Mouse (Mus musculus): ENCODE measurements around the gene Nmnat2. TPM values are rescaled to one million over a fixed set of nuclear protein-coding genes. Genes with fewer than 3 reads are reported as not detected.

Gene Nmnat2
- total RNA-seq, 2 experiments from 2014 or later = 170 to 172 TPM

GRCm38 (mm10) chr1:153157021-153157623 lies 202.3 kb downstream of the Nmnat2 start:
- DNase-seq (ENCODE audit: low spot score in 2 of 2) = no peak

GRCm38 (mm10) chr1:153159137-153159536 lies 204.3 kb downstream of the Nmnat2 start:
- DNase-seq (ENCODE audit: low spot score in 2 of 2) = no peak

- DNase-seq (ENCODE audit: low spot score in 2 of 2) = no peak
Observed at GRCm38 (mm10) chr1:153163831-153164230, 209.0 kb downstream of the Nmnat2 start.

- DNase-seq (ENCODE audit: low spot score in 2 of 2) = no peak
Observed at GRCm38 (mm10) chr1:153168293-153168692, 213.5 kb downstream of the Nmnat2 start.

Other genes starting within 250 kb of the Nmnat2 start
- not detected for gene Apobec4, start 204.4 kb upstream of the Nmnat2 start, total RNA-seq (2021)
- gene Rgl1, start 188.6 kb upstream of the Nmnat2 start, total RNA-seq (2021) = 100 to 1,000 TPM; 111 to 116 TPM
- 10 to 100 TPM; 81.0 to 95.0 TPM for gene Arpc5, start 188.5 kb upstream of the Nmnat2 start, total RNA-seq (2021)
- 1 to 10 TPM; 2.4 to 5.0 TPM for gene Ncf2, start 154.8 kb upstream of the Nmnat2 start, total RNA-seq (2021)
- gene Smg7, start 52.3 kb upstream of the Nmnat2 start, total RNA-seq (2021) = 10 to 100 TPM; 94.9 to 99.6 TPM
- 10 to 100 TPM; 11.2 TPM for gene Lamc2, start 231.5 kb downstream of the Nmnat2 start, total RNA-seq (2021)

Data from left cerebral cortex, adult 18-20 months (tissue).